Mouse (Mus musculus) cerebellum, adult 2 months (tissue): ENCODE measurements at regions not wholly inside any gene's neighbourhood (a gene's known extent, or its start where the extent isn't known, plus 50 kb on each side); places are given as distances from the start of the nearest gene placed in this dataset.

Experiments
- CTCF ChIP-seq: fragments of 200-500 bp; IDR thresholded peaks from 2 replicates; pipeline ENCODE4 v1.5.1; 2011; ENCODE audit warnings: low read depth, mild to moderate bottlenecking, control low read depth, low read length, moderate library complexity, borderline replicate concordance; ENCODE audit not compliant: insufficient read depth
- POLR2A ChIP-seq: fragments of 200-500 bp; IDR thresholded peaks from 2 replicates; pipeline ENCODE4 v1.6.1; 2011; ENCODE audit warnings: low read length, control low read depth, borderline replicate concordance; ENCODE audit not compliant: insufficient read depth

DNA sequence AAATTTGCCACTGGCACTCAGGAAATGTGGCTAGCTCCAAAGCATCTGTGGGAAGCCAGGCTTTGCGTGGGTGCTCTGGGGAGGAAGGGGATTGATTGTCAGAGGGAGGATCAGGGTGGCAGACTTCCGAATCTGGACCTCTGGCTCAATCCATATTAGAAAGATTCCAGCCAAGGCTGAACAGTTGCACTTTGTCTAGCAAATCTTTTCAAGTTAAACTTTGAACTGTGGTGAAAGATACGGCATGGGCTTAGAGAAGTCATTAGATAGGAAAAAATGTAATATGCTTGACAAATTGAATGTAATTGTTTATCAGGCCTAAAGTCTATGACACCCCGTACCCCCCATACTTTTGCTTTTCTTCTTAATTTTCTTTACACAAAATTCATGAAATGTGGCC lies 120.7 kb downstream of the Sem1 start:
- TF ChIP-seq POLR2A (no peak), CTCF (no peak)
